Mouse (Mus musculus) thymus, adult 2 months (tissue): Measurements from ENCODE around the gene Upk1b.

Experiments used
- CTCF ChIP-seq: fragments of 200-500 bp; IDR thresholded peaks from 2 replicates; pipeline ENCODE4 v1.5.1; 2012; ENCODE audit warnings: mild to moderate bottlenecking, control low read depth, low read length, moderate library complexity, borderline replicate concordance; ENCODE audit not compliant: control insufficient read depth, poor library complexity, insufficient read depth; ENCODE audit errors: extremely low read depth
- POLR2A ChIP-seq: fragments of 200-500 bp; IDR thresholded peaks from 2 replicates; pipeline ENCODE4 v1.6.1; 2012; ENCODE audit warnings: mild to moderate bottlenecking, low read length, control low read depth, moderate library complexity; ENCODE audit not compliant: control insufficient read depth, poor library complexity, insufficient read depth; ENCODE audit errors: extremely low read depth

- TF ChIP-seq POLR2A (no peak), CTCF (no peak)
These were observed 39.2 kb downstream of the Upk1b start for GRCm38 (mm10) chr16:38760834-38761375.
